Mouse (Mus musculus) inflammation-experienced regulatory T-cells, adult 6 months (primary cell): ENCODE results near the gene Prkce. TPM values are rescaled to one million over a fixed set of nuclear protein-coding genes. Genes with fewer than 3 reads are reported as not detected.
A peak's percentile ranks its signal among the peaks of the same experiment; 100 is the strongest.

Experiments
- ATAC-seq: one replicate; pipeline ENCODE4 v1.8.0; 2017
- polyA plus RNA-seq, 3 experiments: library from polyadenylated mRNA; unstranded; fragments of 100-300 nt; shearing (Covaris generic); gene quantifications; one replicate each; pipeline ENCODE4 v1.2.1; 2017

The Prkce gene
- 1 to 10 TPM; 2.8 to 6.4 (median 5.2) TPM for polyA plus RNA-seq

DNA sequence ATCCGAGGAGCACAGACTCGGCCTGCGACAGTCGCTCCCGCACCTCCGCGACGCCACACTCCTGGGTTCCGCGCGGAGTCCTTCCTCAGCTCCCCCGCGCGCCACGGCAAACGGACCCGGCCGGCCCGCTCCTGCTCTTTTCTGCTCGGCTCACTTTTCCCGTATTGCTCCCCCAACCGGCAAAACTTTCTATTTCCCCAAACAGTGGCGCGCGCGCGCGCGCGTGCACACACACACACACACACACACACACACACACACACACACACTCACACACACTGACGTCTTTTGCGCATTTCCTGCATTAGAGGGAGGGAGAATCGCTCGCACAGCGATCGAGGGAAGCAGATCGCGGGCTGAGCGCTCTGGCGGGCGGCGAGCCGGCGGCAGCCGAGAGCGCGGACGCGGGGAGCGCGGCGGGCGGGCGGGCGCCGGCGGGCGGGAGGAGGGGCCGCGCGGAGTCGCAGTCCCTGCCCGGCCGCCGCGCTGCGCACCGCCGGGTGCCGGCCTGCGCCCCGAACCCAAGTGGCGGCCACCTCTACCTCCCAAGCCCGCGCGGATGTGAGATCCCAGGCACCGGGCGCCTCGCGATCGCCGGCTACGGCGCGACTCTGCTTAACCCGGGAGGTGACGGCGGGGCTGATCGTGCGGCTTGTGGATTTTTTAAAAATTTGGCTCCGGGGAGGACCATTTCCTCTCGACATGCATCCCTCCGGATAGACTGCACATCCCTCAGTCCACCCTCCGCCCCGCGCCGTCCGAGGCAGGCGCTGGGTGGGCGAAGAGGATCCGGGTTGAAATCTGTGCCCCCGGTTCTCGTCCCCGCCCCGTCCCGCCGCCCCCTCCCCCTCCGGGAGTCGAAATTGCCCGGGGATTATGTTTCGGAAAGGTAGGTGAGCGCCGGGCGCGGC lies at the start of gene Prkce:
TSS of gene Prkce (plus strand) at position 466 of the 911 bp plus-strand sequence.
- ATAC-seq, result peak; percentile 73

DNA sequence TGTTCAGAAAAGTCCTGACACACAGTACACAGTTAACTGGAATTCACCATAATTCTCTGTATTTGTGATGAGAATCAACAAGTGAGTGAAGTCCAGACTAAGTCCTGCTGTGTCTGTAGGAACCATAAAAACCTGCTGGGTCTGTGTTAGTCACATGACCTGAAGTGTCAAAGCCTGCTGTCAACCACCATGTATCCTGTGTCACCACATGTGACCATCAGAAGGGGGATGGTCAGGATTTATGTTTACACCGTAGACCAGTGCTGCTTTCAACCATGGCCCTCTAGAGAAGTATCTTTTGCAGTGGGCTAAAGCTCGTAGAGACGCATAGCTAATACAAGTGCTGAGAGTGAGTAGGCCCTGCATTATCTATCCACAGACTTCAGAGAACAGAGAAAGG lies 44.4 kb upstream of the Prkce start:
- ATAC-seq, result no peak

DNA sequence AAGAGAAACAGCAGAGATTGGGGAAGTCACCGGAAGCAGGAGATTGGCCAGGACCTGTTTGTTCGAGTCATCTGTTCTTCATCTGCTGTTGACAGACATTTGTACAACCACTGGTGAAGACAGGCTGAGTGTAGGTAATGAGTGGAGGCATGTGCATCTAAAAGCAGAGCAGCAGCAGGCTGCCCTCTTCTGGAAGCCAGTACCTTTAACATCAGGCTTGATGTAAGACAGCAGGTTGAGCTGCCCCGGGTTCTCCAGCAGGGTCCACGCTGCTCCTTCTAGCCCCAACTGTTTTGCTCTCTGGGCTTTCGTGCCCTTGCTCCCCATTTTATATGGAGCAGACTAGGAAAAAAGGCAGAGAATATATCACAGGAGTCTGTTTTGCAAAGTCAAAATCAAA lies 41.7 kb upstream of the Prkce start:
- ATAC-seq, result no peak

DNA sequence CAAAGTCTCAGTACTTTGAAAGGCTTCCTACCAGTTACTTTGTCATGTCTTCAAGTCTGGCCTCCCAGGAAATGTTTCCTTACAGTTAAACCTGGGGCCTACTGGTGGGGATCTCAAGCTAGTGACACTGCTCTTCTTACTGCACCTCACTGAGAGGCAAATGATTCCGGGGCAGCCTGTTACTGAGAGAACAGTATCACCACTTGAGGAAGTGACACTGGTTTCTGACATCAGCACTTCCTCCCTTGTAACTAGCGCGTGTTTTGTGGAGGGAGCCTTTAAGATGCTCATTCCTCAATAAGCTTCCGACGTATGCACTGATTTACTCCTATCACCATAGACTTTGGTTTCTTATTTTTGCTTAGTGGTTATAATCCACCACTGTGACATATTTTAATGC lies 39.4 kb upstream of the Prkce start:
- no peak for ATAC-seq

DNA sequence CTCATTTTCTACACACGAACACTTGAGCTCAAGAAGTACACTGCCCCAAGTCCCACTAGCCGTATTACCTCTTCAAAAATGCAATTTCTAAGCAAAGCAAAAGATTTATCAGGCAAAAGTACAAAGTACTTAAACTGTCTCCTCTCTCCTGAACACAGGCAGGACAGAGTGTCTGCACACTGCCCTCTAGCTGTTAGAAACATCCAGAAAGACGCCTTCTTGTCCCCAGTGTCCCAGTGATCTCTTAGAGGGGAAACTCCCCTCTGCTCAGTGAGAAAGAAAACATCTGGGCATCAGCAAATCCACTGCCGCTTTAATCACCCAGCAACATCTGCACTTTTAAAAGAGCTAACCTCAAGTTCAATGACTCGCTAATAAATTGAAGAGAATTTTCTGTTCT lies 35.1 kb upstream of the Prkce start:
- ATAC-seq, result no peak

DNA sequence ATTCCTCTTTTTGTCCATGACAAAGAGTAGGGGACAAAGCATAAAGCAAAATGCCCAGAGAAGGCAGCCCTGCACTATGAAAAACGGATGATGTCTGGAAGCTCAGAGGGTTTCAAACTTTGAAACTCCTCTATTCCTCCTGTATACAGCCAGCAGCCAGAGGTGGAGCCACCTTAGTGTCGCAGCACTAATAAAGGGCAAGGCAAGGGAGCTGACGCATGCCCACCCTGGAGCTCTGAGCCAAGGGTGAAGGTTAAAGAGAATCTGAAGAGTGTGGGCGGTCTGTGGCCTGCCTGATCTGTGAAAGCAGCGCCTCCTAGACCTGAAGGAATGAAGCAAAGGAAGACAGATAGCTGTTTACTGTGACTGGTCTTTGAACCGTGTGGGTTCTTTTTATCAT lies 33.1 kb upstream of the Prkce start:
- ATAC-seq, result no peak

DNA sequence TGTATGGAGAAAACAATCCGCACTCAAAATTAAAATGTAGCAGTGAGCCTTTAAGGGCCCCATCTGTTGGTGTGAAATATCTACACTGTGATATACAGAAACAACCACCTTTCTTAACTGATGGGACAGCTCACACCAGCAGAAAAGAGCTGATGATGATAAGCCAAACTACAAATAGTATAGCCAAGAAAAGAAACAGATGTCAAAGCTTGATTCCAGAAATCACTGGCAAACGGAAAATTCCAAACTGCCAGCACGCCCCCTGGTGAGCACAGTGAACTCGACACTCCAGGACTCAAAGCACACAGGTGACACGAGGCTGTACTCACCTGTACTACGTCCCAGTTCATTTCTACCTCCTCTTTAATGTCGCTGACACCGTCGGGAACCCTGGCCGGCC lies 31.8 kb upstream of the Prkce start:
- ATAC-seq, result no peak

DNA sequence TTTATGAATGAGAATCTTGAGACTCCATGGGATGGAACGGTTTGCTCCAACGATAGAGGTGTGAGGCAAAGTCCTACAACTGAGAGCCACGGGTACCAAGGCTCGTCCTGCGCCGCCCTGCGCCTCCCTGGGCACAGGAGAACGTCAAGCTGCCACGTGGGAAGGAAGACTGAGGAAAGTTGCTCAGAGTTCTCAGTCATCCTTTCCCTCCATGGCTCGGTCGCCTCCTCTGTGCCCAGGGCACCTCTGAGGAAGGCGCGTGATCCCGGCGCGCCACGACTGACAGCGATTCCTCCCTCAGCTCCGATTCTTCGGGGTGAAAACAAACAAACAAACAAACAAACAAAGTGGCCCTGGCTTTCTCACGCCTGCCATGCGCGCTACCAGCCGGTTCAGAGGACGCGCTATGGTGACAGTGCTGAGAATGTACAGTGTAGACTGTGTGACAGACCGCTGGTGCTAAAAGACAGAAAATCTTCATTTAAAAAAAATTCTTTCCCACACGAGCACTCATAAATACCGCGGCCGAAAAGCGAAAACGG lies 23.0 kb upstream of the Prkce start:
- peak; percentile 64 for ATAC-seq

DNA sequence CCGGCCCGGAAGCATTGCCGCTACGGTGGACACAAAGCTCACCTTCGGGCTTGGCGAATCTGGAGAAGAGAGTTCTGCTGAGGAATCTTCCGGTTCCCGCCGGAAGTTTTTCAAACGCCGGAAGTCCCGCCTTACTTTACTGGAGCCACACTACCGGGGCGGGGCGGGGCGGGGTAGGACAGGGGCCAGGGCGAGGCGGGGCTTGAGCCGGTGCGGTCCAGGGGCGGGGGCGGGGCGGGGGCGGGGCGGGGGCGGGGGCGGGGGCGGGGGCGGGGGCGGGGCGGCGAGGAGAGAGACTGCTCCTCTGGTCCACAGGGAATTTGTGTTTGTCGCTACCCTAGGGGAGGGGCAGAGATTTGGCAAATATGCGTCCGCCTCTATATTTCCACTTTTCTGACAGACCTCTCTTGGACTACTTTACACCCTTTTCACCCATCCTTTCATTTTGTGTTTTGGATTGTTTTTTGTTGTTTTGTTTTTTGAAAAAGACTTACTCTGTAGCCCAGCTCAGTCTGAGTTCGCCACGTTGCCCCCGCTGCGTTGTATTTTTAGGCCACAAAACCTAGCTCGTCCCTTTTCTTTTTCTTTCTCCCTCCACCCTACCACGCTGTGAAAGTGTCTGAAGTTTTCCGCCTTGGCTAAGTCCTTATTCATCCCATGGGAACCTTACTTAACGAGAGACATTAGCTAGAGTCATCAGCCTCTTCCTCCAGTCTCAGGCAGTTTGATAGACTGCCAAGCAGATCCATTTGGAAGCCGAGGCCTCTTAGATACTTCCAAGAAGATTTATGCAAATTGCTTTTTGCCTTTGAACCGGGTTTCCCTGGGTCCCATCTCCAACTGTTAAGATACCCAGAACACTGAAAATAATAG lies 22.3 kb upstream of the Prkce start, which contains the start of gene Srbd1:
TSS of gene Srbd1 (minus strand) at position 97 of the 873 bp plus-strand sequence.
- ATAC-seq, result peak; percentile 94

DNA sequence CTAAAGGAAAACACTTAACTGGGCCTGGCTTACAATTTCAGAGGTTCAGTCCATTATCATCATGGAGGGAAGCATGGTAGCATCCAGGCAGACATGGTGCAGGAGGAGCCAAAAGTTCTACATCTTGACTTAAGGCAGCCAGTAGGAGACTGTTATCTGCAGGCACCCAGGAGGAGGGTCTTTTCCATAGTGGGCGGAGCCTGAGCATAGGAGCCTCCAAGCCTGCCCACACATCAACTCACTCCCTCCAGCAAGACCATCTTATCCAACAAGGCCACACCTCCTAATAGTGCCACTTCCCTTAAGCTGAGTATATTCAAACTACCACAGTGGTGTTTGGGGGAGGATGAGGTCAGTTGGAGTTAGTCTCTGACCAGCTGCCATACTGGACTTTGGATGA lies 17.9 kb upstream of the Prkce start:
- no peak for ATAC-seq

DNA sequence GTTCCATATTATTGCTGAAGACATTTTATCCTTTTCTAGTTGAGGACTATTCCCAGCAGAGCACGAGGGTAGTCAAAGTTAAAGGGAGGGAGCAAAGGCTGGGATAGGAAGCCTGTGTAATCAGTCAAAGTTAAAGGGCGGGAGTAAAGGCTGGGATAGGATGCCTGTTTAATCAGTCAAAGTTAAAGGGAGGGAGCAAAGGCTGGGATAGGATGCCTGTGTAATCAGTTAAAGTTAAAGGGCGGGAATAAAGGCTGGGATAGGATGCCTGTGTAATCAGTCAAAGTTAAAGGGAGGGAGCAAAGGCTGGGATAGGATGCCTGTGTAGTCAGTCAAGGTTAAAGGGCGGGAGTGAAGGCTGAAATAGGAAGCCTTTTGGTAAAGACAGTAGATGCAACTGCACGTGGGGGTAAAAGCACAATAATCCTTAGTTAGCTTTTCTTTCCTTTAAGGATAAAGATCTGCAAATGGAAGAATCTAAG lies 16.7 kb upstream of the Prkce start:
- peak; percentile 60 for ATAC-seq

DNA sequence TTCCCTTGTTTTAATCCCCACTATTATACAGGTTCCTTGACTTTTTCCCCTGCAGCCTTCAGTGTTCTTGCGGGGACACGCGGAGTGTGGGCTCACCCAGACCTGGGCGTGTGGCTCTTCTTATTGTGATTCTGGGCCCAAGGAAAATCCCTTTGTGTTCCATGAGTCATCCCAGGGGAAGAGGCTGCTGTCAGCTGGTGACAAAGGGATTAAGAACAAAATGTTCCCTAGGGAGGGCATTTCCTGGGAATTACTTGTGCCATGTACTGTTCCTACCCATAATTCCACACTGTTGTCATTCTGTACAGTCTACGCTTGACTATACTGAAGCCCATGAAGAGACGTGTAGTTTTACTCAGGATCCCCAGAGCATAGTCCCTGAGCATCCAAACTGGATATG lies 10.6 kb upstream of the Prkce start:
- no peak for ATAC-seq

DNA sequence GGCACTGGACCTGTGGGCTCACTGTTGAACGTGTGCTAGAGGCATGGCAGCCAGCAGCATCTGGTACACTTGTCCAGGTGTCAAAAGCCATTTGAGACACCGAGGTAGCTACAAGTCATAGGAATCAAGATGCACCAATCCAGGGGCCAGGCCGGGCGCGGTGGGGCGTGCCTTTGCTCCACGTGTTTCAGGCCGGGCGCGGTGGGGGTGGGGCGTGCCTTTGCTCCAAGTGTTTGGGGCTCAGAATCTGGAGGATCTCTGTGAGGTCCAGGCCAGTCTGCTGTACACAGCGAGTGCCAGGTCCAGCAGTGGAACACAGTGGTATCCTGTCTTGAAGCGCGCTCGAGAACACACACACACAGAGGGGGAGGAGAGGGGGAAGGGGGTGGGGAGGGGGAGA lies 4.9 kb upstream of the Prkce start:
- no peak for ATAC-seq

DNA sequence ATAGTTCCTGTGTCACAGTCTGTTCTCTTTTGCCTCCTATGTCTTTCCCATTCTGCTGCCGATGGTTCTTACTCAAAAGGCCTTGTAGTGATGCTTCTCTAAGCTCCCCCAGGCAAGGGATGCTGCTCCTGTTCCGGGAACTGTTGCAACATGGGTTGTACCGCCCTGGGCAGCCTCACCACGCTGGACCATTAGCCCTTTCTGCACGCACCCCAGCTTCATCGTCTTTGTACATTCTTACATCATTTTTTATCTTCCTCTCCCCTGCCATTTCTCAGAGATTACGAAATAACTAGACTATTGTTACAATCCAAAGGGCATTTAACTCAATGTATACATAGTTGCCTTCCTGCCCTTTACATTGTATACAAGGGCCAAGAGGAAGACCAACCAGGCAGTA lies 3.2 kb upstream of the Prkce start:
- ATAC-seq, result no peak

DNA sequence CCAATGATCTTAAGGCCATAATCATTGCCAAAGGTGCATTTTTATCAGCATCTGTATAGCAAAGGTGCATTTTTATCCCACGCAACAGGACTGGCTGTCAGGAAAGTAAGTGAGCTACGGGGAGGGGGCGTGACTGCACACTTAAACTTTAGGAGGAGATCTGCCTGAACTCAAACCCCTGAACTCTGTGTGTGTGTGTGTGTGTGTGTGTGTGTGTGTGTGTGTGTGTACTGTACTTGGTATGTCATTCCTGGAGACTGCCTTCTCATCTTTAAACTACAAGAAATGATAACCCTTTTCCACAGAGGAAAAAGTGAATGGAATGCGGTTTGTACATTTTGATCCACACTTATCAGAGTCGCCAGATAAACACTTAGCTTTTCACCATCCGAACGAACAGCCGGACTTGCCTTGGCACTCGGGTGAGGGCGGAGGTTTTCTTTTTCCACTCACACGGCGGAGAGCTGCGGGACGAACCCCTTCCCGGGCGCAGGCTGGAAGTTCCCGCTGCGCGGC lies 1.5 kb upstream of the Prkce start:
- ATAC-seq, result no peak

DNA sequence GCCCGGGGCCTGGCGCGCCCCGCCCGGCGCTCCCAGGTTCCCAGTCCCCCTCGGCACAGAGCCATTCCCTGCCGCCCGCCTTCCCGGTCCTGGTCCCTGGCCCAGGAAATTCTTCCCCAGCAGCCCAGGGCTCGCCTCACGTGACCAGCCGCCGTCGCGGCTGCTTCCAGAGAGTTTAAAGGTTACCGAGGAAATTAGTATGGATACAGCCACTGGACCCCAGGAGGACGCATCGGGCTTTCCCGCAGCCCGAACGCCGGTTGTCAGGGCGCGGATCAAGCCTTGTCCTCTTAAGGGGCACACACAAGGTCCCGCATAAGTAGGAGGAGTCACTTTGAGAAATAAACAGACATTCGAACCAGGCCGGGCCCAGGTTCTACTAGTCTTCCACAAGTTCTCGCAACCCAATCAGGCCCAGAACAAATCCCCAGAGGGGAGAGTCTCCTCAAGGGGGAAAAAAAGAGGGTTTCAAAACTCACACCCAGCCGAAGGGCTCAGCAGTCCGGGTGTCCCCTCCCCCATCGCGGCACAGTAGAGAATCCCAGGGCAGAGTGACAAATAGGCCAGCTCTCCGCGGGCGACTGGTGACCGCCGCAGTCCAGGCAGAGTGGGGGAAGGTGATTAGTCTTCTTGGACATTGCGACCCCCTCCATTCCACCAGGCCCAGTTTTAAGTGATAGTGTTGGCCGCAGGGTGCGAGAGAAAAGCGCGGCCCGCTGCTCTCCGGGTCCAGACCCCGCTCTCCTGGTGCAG lies 842 bp upstream of the Prkce start:
- ATAC-seq, result peak; percentile 35

DNA sequence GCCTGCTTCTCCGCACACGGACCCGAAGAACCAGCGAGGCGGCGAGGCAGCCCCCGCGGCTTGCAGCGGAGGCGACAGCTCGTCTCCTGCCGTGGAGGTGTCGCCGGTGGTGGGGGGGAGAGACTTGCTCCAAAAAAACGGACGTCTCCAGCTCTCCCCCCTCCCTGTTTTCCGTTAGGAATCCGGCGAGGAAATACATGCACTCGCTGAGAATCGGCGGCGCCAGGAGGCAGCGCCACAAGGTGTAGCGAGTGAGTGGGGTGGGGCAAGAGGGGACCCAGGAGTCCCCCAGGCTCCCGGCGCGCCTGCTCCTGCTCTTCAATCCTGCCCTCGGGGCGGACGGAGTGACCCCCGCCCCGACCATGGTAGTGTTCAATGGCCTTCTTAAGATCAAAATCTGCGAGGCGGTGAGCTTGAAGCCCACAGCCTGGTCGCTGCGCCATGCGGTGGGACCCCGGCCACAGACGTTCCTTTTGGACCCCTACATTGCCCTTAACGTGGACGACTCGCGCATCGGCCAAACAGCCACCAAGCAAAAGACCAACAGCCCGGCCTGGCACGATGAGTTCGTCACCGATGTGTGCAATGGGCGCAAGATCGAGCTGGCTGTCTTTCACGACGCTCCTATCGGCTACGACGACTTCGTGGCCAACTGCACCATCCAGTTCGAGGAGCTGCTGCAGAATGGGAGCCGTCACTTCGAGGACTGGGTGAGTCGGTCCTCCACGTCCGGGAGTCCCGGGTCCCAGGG lies 821 bp downstream of the Prkce start:
- ATAC-seq, result peak; percentile 0

DNA sequence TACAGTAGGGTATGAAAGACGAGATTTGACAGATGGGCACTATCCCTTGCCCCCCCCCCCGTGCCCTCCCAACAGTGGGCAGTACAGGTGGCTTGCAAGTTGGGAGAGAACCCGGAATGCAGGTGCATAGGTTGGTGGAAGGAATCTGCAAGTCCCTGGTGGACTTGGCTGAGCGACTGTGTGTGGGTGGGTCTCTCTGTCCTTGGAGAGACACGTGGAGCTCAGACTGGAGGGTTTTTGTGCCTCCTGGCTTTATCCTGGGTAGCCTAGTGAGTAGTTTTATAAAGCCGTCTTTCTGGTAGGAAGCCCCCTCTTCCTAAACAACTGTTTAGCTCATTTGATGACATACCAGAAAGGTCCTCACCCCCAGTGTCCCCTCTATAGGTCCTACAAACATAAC lies 1.5 kb downstream of the Prkce start:
- no peak for ATAC-seq

DNA sequence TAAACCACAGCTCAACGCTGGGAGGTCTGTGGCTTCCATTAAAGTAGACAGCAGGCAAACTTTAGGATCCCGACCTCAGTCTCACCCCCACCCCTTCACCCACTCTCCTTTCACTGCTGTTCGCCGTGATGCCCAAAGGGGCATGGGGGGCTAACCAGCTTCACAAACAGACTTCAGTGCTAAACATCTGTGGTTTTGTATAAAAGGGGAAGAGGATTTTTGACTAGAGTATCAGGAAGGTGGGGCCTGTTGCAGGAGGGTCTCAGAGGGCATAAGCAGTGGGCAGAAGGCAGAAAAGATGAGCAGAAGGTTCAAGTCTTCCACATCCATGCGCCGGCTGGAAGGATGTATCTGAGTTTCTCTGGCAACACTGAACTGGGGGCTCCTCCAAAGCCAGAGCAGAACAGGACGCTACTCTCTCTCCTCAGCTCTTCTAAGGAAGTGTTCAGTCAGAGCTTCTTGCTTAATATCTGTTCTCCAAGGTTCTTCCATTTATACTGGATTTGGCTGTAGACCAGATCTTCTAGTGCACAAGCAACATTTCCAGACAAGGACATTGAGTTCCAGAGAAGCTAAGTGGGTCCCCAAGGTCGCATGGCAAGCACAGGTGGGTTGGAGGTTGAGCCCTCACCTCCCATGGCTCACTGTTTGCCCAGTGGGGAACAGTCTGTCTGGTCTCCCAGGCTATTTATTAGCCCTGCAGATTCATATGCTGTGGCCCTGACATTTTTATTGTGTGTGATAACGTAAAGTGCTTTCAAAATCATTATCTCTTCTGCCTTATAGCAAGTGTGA lies 2.8 kb downstream of the Prkce start:
- no peak for ATAC-seq

DNA sequence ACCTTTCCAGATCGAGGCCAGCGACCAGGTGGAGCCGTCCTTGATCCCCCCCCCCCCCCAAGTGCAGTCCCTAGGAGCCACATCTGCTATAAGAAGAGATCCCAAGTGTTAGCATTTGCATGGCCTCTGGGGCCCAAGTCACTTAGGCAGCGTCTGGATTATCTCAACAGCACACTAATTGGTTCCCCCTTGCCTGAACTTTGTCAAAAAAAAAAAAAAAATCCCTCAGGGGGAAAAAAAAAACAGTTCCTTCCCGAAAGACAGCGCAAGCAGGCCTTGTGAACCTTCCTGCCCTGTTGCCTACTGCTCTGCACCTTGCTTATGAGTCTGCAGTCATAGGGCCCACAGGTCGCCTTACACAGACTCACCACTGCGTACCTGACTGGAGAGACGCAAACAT lies 7.9 kb downstream of the Prkce start:
- no peak for ATAC-seq

DNA sequence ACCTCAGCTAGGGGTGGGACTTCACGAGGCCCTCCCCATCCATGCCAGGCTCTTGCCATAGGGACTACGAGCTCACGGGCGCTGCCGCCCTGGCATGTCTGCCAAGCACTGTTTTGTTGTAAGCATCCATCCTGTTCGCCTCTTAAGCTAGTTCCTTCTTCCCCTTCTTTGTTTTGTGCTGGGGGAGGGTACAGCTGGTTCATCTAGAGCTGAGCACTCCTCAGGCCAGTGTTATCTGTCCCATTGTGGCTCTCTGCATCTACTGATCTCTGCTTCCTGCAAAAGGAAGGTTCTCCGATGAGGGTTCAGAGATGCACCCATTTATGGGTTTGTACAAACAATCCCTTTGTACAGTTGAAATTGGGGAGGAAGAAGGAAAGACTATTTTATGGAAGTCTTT lies 9.1 kb downstream of the Prkce start:
- no peak for ATAC-seq
